Mouse (Mus musculus) lung, embryonic 14.5 days (tissue): Measurements from ENCODE around the gene Slc30a9. TPM values are rescaled to one million over a fixed set of nuclear protein-coding genes. Genes with fewer than 3 reads are reported as not detected.

Experiments used
- ATAC-seq: fragments of 200-750 bp; cut with Nextera tagmentation; 2 replicates; pipeline ENCODE4 v1.8.0; 2017; ENCODE audit warnings: mild to moderate bottlenecking, moderate TSS enrichment, moderate library complexity; ENCODE audit not compliant: insufficient read depth
- DNase-seq: peaks from one replicate; pipeline ENCODE4 v3.0.0-alpha.2; 2015
- H3K27ac ChIP-seq: fragments of 300-500 bp; sonication (generic); 2 replicates; pipeline ENCODE4 v1.5.1; 2014; ENCODE audit warnings: low read depth, mild to moderate bottlenecking, moderate library complexity
- H3K27me3 ChIP-seq: fragments of 300-500 bp; sonication (generic); 2 replicates; pipeline ENCODE4 v1.6.1; 2014; ENCODE audit warnings: low read length, control low read depth; ENCODE audit not compliant: insufficient read depth
- H3K36me3 ChIP-seq: fragments of 300-500 bp; sonication (generic); 2 replicates; pipeline ENCODE4 v1.6.1; 2014; ENCODE audit warnings: control low read depth; ENCODE audit not compliant: insufficient read depth
- H3K4me1 ChIP-seq: fragments of 300-500 bp; sonication (generic); 2 replicates; pipeline ENCODE4 v1.6.1; 2014; ENCODE audit warnings: antibody characterized with exemption, control low read depth; ENCODE audit not compliant: insufficient read depth
- H3K4me2 ChIP-seq: fragments of 300-500 bp; sonication (generic); 2 replicates; pipeline ENCODE4 v1.6.1; 2014; ENCODE audit warnings: mild to moderate bottlenecking
- H3K4me3 ChIP-seq: fragments of 300-500 bp; sonication (generic); 2 replicates; pipeline ENCODE4 v1.5.1; 2014; ENCODE audit warnings: low read depth, low read length
- H3K9ac ChIP-seq: fragments of 300-500 bp; sonication (generic); 2 replicates; pipeline ENCODE4 v1.6.1; 2014
- H3K9me3 ChIP-seq: fragments of 300-500 bp; sonication (generic); 2 replicates; pipeline ENCODE4 v1.6.1; 2016; ENCODE audit warnings: low read depth, low read length, control low read depth
- CTCF ChIP-seq: IDR thresholded peaks from 2 replicates; pipeline ENCODE4 v1.5.1; 2016; ENCODE audit warnings: antibody characterized with exemption, low read depth
- WGBS: fragments of 180-500 bp; shearing (Covaris S2); extraction: QIAGEN DNeasy Blood & Tissue Kit; methylation state at CpG from one replicate; pipeline ENCODE4 v1.1.7; 2014; 5-methylcytosine and 5-hydroxymethylcytosine counted together
- polyA plus RNA-seq: library from polyadenylated mRNA; unstranded; fragments of >200 nt; fragmentation: Nextera tagmentation; extraction: Ambion mirVana; gene quantifications from 2 replicates; pipeline ENCODE4 v1.2.1, GENCODE M21; 2014

Slc30a9 gene
- polyA plus RNA-seq, 1 experiment from 2014 or later, result 93.7 TPM

DNA sequence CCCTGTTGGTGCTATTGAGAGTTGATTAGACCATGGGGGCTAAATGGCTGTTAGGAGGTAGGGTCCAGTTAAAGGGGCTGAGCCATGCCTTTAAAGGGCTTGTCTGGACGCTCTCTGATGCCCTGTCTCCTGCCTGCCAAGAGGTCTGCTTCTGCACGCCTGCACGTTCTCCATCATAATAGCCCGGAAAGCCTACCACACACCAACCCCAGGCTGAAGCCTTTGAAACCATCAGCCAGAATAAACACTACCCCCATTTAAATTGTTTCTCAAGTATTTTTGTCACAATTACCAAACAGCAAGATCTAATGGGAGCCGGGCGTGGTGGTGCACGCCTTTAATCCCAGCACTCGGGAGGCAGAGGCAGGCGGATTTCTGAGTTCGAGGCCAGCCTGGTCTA lies 55.6 kb downstream of the Slc30a9 start:
- DNase-seq (no peak), ATAC-seq (no peak)
- Histone ChIP-seq H3K4me2 (no peak overlapping the region), H3K36me3 (0 out of 2 replicates have a peak, but pooled peaks cover 3% of the 10 kb centered on the region), H3K9ac (no peak overlapping the region), H3K27me3 (no peaks in the 10 kb centered on the region), H3K4me1 (no peaks in the 10 kb centered on the region), H3K9me3 (no peaks in the 10 kb centered on the region), H3K4me3 (no peak overlapping the region), H3K27ac (no peak overlapping the region)
- WGBS, result 93% methylated on average over 10 of the region's 10 CpGs
- no peak for TF ChIP-seq CTCF

DNA sequence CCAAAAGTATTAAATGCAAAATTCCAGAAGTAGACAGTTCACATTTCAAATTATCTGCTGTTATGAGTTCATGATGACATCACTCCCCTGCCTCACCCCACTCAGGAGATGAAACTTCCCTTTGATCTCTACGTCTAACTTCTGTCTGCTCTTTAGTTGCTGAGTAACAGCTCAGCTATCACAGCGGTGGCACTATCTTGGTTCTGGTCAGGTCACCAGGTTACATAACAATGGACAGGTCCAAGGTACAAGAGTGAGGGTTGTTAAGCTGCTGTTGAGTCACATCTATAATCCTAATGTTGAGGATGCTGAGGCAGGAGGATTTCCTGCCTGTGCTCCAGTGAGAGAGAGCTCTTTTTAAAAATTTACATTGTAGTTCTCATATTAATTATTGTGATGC lies 56.2 kb downstream of the Slc30a9 start:
- DNase-seq (no peak), ATAC-seq (no peak)
- WGBS, result 53% methylated on average over 2 of the region's 2 CpGs
- H3K4me1 ChIP-seq, result no peaks in the 10 kb centered on the region
- no peak overlapping the region for H3K4me2 ChIP-seq
- H3K9ac ChIP-seq, result no peak overlapping the region
- H3K27me3 ChIP-seq, result no peaks in the 10 kb centered on the region
- H3K9me3 ChIP-seq, result no peaks in the 10 kb centered on the region
- no peaks in the 10 kb centered on the region for H3K36me3 ChIP-seq
- no peak for TF ChIP-seq CTCF
- H3K27ac ChIP-seq, result no peak overlapping the region
- H3K4me3 ChIP-seq, result no peak overlapping the region

DNA sequence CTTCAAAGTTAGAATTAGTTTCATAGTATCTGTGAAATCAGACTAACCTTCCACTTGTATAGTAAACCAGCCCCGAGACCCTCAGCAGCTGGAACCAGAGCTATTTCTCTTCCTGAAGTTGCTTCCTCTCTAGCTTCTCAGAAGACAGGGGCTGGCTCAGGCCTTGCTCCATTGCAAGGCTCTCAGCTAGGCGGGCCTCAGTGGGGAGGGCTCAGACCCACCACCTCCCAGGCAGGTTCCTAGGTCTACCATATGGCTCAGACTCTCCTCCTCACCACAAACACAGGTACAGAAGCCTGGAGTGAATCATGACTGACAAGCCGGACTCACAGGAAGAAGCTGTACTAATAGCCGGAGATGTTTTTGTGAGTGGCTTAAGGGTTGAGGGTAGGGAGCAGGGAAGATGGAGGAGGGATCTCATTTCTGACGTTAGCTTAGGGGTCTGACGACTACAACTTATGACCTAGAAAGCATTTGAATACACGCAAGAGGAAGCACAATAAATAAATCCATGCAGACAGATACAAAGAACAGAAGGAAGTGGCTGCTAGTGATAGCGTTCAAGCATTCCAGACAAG lies 70.4 kb downstream of the Slc30a9 start:
- ATAC-seq (no peak), DNase-seq (no peak)
- Histone ChIP-seq H3K9ac (no peak overlapping the region), H3K36me3 (no peaks in the 10 kb centered on the region), H3K4me3 (no peak overlapping the region), H3K9me3 (no peaks in the 10 kb centered on the region), H3K27ac (no peak overlapping the region), H3K27me3 (no peaks in the 10 kb centered on the region), H3K4me2 (no peak overlapping the region), H3K4me1 (no peaks in the 10 kb centered on the region)
- 63% methylated on average over 8 of the region's 8 CpGs for WGBS
- TF ChIP-seq CTCF, result no peak

DNA sequence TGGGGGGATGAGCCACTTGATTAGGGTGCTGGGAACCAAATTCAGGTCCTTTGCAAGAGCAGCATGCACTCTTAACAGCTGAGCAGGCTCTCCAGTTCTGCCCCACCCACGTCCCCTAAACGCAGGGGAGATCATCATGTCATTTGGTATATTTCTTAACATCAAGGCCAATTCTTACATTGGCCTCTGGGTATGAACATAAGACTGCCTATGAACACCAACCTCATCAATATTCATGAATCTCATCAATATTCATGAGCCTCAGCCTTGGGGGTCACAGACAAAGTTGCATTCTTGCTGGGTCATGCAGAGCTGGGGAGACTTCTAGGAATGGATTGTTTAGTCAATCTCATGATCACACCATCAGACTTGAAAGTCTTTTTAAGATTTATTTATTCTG lies 74.9 kb downstream of the Slc30a9 start:
- 94% methylated on average over 2 of the region's 2 CpGs for WGBS
- Histone ChIP-seq H3K27ac (no peak overlapping the region), H3K4me1 (no peaks in the 10 kb centered on the region), H3K9me3 (no peaks in the 10 kb centered on the region), H3K4me3 (no peak overlapping the region), H3K4me2 (no peak overlapping the region), H3K36me3 (no peaks in the 10 kb centered on the region), H3K27me3 (no peaks in the 10 kb centered on the region), H3K9ac (no peak overlapping the region)
- no peak for ATAC-seq
- no peak for DNase-seq
- TF ChIP-seq CTCF, result no peak

DNA sequence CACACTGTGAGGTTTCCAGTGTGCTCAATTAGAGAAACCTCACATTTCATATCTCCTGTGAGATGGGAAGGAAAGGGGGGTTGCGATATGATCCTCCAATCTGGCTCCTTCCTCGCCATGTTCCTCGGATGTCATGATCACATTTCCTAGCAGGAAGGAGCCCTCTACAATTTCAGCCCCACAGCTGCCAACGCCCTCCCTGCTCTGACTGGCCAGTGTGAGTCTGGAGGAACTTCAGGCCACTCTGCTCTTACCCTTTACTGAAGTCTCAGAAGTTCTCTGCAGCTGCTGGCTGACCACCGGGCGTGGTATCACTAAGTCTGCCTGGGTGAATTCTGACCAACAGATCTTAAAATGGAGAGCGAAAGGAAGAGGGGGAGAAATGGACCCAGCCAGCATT lies 75.8 kb downstream of the Slc30a9 start:
- no peak for ATAC-seq
- Histone ChIP-seq H3K4me3 (no peak overlapping the region), H3K4me2 (no peak overlapping the region), H3K27ac (no peak overlapping the region), H3K4me1 (no peaks in the 10 kb centered on the region), H3K9ac (no peak overlapping the region), H3K9me3 (no peaks in the 10 kb centered on the region), H3K36me3 (no peaks in the 10 kb centered on the region), H3K27me3 (no peaks in the 10 kb centered on the region)
- WGBS, result 81% methylated on average over 7 of the region's 7 CpGs
- TF ChIP-seq CTCF, result no peak
- no peak for DNase-seq

DNA sequence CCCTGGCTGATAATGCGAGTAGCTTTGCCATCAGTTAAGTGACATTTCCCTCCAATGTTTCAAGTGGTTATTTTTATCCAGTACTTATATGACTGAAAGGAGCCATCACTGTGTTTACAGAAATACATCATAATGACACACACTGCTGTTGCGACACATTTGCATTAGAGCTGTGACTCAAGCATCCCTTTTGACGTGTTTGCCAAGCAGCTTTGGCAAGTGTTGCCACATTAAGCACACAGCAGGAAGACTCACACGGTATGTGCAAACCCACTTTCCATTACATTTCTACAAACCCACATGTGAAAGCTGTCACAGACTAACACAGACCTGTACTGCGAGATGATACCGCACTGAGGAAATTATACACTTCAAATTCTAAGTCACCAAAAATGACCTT lies 87.2 kb downstream of the Slc30a9 start:
- DNase-seq, result peak; percentile 17
- 70% methylated on average over 6 of the region's 6 CpGs for WGBS

DNA sequence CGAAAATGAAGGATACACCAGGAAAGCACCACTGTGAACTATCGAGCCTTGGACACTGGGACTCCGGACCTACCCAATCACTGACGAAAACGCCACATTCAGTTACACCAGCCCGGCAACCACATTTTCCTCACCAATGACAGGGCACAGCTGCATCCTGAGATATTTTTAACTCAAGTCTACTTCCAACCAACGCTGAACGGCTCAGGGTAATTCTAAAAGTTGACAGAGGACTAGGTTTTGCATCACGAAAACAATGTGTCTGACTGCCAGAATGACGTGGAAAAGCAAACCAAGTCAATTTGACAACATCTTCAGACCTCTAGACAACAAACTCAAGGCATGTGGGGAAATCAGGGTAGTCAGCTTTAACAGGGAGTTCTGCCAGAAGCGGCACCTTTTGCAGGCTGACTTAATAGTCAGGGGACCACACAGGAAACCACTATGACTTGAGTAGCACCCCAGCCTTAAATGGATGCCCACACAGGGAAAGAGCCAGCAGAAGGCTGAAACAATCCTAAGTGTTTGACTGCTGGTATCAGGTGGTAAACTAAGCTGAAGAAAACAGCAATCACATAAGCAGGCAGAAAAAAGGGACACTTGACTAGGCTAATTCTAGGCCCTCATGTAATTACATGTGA lies 88.6 kb downstream of the Slc30a9 start:
- no peak overlapping the region for H3K4me3 ChIP-seq
- H3K27me3 ChIP-seq, result no peaks in the 10 kb centered on the region
- H3K36me3 ChIP-seq, result peaks cover 7% of the 10 kb centered on the region; the same call in 1 of the 2 replicates
- WGBS, result 67% methylated on average over 11 of the region's 11 CpGs
- no peaks in the 10 kb centered on the region for H3K4me1 ChIP-seq
- no peak overlapping the region for H3K27ac ChIP-seq
- DNase-seq (no peak), ATAC-seq (no peak)
- no peak for TF ChIP-seq CTCF
- H3K9ac ChIP-seq, result no peak overlapping the region
- no peak overlapping the region for H3K4me2 ChIP-seq
- no peaks in the 10 kb centered on the region for H3K9me3 ChIP-seq

More for the DNA sequence above, 87.2 kb downstream of the Slc30a9 start:
- no peak overlapping the region for H3K4me2 ChIP-seq
- no peak for ATAC-seq
- H3K9ac ChIP-seq, result no peak overlapping the region
- H3K9me3 ChIP-seq, result no peaks in the 10 kb centered on the region
- no peaks in the 10 kb centered on the region for H3K27me3 ChIP-seq
- TF ChIP-seq CTCF, result no peak
- no peak overlapping the region for H3K4me3 ChIP-seq
- H3K27ac ChIP-seq, result no peak overlapping the region
- H3K36me3 ChIP-seq, result peaks cover 7% of the 10 kb centered on the region; the same call in 1 of the 2 replicates
- H3K4me1 ChIP-seq, result no peaks in the 10 kb centered on the region
